Mouse (Mus musculus) spleen, postnatal 14 days (tissue): ENCODE measurements around the gene Lin37.

Experiments used
- DNase-seq, 2 experiments: peaks; one replicate each; pipeline ENCODE4 v3.0.0; 2021 to 2022; ENCODE audit warnings: low spot score in 2 of 2

Gene Lin37

DNA sequence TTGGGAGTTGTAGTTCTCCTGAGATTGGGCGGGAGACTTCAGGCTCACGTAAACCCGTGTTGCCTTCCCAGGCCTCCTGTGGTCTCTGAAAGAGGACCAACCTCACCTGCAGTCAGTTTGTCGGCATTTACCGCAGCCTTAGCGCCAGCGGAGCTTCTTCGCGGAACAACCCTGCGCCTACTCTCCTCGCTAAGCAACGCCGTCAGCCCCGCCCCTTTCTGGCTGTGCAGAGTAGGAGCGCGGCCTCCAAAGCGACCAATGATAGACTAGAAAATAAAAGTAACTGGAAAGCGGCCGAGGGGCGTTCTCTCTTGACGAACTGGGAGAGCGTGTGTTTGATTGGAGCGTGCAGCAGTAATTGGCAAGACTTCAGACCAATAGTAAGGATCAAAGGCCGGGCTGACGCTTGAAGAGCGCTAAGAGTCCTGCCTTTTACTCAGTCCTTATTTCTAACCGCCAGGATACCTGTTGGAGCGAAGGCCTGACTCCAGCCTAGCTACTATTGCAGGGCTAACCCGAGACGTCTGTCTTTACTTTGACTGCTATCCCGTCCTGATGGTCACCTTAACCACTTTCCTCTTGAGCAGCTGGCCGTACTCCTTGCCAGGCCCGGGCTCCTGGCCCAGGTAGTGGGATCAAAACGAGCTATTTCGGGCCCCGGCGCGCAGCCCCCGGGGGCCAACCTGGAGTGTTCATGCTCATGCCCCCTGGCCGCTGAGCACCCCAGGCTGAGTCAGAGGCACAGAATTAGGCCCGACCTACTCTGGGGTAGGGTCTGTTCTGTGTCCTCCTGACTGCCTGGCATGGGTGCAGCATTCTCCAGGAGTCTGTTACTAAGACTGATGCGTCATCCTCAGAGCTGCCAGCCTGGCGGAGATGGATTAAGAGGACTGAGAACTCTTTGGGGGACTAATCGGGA lies 7.3 kb downstream of the Lin37 start, which contains the start of the genes Hspb6 and Proser3:
Gene Hspb6 (plus strand): TSS at position 77 of the 919 bp plus-strand sequence.
Gene Proser3 (minus strand): TSS at position 198 of the 919 bp plus-strand sequence.
- DNase-seq, result peak; percentile 90 to 93

GRCm38 (mm10) chr7:30551445-30552101 lies 8.1 kb downstream of the Lin37 start:
- no peak for DNase-seq

DNA sequence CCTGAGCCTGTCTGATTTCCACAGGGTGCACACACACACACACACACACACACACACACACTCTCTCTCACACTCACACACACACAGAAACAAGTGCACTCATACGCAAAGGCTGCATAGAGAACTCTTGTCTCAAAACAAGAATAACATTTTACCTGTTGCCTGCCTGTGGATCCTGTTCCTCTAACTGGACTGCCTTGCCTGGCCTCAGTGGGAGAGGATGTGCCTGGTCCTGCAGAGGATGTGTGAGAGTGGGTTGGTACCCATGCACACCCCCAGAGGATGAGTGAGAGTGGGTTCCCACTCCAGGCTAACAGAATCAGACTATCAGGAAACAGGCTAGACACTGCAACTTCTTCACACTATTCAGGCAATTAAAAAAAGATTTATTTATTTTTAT lies 9.0 kb downstream of the Lin37 start:
- DNase-seq, result no peak

DNA sequence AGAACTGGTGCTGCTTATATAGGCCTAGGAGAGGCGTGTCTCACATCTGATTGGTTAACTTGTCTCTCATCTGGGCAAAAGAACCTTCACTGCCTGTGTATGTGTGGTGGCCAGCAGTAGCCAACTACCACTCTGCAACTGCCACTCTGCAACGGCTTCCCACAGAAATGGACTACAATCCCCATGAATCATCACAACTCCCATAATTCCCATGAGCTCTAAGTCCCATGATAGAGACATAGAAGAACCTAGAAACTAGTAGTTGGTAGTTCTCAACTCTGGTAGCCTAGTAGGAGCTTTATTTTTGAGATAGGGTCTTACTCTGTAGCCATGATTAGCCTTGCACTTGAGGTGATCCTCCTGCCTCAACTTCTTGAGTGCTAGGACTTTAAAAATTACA lies 9.8 kb downstream of the Lin37 start:
- no peak for DNase-seq

DNA sequence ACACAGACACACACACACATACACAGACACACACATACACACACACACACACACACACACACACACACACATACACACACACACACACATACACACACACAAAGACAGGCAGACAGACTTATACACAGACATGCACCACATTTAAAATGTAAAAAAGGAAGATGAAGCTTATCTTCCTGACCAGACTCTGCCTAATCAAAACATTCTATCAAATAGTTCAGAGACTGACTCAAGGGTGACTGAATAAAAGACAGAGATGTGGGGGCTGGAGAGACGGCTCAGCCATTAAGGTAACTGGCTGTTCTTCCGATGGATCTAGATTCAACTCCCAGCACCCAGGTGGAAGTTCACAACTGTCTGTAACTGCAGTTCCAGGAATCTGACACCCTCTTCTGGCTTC lies 15.3 kb downstream of the Lin37 start:
- no peak for DNase-seq

DNA sequence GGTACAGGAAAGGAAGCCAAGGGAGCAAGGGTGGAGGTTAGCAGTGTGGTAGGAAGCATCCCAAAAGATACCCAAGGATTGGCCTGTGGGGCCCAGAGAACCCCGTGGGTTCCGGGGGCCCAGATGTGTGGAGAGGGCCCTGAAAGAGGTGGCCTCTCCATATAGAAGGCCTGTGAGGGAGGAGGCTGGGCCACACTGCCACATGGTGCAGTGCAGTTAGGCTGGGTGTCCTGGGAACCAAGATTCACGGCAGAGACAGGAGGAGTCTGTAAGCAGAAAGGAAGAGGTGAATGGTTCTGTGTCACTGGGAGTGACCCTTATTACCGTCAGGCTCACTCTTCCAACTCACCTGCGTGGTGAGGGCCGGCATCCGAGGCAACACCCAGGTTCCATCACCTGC lies 19.1 kb downstream of the Lin37 start:
- no peak for DNase-seq

DNA sequence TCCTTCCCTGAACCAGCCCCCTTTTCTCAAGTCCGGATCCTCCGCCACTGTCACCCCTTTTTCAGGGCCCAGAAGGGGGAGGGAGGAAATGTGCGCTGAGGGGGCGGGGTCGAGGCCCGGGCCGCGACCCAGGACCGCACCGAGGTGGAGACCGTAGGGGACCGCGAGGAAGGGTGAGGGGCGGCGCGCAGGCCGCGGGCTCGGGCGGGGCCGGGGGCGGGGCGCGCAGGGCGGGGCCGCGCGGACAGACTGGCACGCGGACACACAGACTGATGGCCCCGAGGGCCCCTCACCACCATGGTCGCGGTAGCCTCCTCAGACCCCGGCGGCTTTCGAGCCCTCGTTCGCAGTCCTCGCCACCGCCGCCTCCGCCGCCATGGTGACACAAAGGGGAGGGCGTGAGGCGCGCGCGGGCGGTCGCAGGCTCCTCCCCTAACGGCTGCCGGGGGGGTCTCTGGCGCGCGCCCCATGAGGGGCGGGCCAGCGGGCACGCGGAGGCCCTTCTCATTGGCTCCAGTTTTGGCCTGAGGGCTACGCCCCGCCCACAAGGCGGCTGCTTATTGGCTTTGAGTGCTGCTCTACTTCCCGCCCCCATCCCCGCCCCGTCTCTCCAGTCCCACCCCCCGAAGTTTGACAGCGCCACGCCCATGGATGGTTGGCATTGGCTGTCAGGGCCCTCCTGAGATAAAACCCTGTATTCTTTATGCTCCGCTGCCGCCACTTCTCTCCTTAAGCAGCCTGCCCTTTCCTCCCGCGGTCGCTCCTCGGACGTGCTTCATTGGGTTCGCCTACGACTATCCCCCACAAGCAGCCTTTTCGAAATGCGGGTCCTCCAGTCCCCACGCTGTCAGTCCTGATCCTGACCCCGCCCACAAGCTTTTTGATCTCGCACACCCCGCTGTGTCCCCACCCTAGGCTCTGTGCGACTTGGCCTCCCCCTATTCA lies 24.7 kb downstream of the Lin37 start, which contains the start of gene Arhgap33:
Gene Arhgap33 (minus strand): TSS at position 428 of the 945 bp plus-strand sequence.
- peak; percentile 91 to 93 for DNase-seq

- peak in 1 of 2 experiments; percentile 22 for DNase-seq
These were observed 25.6 kb downstream of the Lin37 start for GRCm38 (mm10) chr7:30533941-30534632.

GRCm38 (mm10) chr7:30532931-30533330 lies 26.7 kb downstream of the Lin37 start:
- DNase-seq, result no peak

DNA sequence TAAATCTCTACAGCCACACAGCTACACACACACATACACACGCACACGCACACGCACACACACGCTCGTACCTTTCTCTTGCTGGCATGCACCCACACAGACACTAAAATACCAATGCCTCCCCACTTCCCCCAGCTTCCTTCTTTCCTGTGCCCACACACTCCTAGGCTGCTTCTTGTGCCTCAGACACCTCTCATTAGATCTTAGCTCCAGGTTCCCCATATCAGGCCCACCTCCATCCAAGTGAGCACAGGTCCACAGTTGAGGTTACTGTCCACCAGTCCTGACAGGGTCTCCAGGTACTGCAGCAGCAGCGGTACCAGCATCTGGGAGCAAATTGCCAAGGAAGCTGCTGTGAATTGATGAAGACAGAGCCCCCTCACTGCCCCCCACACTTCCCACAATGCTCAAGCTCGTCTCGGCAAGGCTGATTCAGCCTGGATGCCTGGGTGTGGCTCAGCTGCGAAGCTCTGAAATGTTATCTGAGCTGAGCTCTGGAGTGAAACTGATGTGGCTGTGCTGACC lies 28.3 kb downstream of the Lin37 start:
- no peak for DNase-seq

GRCm38 (mm10) chr7:30526981-30527380 lies 32.7 kb downstream of the Lin37 start:
- no peak for DNase-seq

DNA sequence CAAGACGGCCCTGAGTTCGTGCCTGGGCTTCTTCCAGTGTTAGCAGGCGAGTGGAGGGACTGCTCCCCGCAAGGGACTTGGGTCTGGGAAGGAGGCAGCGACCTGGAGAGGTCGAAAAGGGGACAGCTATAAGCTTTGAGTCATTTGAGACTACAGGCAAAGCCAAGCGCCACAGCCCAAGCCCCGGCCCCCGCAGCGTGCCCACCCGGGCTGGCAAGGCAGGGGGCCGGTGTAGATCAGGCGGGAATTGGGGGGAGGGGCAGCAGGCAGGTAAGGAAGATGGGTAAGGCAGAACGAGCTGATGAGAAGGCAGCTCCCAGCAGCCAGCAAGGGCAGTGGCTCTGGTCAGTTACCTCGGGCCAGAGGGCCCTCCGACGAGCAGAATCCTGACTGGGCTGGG lies 33.2 kb downstream of the Lin37 start:
- DNase-seq, result no peak

- DNase-seq, result no peak
These were observed 33.7 kb downstream of the Lin37 start for GRCm38 (mm10) chr7:30525954-30526353.

GRCm38 (mm10) chr7:30524487-30524886 lies 35.2 kb downstream of the Lin37 start:
- DNase-seq, result no peak

DNA sequence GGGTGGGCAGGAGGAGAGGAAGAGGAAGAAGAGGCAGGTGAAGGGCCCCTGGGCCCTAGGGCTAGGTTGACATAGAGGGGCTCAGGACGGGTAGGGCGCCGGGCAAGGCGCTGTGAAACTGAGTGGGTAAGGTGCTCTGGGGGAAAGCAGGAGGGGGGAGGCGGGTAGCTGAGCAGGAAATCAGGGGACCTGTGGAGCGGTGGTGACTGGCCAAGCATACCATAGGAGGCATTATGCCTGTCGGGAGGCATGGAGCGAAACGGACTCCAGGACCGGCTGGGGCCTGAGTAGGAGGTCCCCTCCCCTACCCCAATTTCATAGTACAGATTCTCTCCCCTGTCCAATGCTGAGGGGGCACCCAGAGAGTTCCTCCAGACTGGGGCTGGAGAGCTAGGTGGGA lies 36.8 kb downstream of the Lin37 start:
- no peak for DNase-seq

DNA sequence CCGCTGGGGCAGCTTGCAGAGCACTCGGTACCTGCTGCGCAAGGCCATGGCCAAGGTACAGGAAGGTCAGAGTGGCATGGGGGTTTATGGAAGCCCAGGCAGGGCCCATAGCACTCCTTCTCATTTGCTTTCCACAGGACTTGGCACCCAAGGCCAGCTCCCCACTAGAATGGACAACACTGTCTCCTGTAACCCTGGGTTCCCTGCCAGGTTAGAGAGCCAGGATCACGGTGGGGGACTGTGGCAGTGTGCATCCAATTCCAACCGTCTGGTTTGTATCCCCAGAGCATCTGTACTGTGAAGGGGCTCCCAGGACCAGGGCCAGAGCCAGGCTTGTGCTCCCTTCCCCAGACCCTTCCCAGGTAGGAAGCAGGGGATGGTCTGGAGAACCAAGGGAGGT lies 38.8 kb downstream of the Lin37 start:
- DNase-seq, result no peak

- no peak for DNase-seq
These were observed 39.2 kb downstream of the Lin37 start for GRCm38 (mm10) chr7:30520396-30520795.

- DNase-seq, result no peak
These were observed 41.3 kb downstream of the Lin37 start for GRCm38 (mm10) chr7:30518325-30518724.

- no peak for DNase-seq
These were observed 44.5 kb downstream of the Lin37 start for GRCm38 (mm10) chr7:30515003-30515760.

DNA sequence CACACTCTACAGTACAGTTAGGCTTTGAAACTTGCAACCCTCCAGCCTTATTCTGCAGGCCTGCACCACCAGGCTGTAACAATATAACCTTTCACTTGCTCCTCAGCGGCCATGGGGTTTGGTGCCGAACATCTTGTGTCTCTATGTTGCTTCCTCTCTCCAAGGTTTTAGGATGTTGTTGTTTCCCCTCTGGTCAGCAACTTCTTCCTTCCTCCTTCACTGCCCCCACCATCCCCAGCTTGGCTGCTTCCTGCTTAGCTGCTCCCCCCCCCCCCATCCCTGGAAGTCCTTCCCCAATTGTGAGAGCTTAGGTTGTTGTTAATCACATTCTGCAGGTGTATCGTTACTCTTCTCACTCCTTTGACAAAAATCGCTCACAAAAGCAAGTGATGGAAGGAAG lies 51.6 kb downstream of the Lin37 start:
- no peak for DNase-seq
